Mouse (Mus musculus): ENCODE data around the gene Sec11a. TPM values are rescaled to one million over a fixed set of nuclear protein-coding genes. Genes with fewer than 3 reads are reported as not detected.
A peak's percentile ranks its signal among the peaks of the same experiment; 100 is the strongest.

The Sec11a gene
- total RNA-seq, 1 experiment = 171 TPM

- H3K9ac ChIP-seq (ENCODE audit: insufficient read depth, low read depth, low read length, poor library complexity, severe bottlenecking) = peak within 1 kb of the TSS; percentile 94
- peak; percentile 84 for DNase-seq (ENCODE audit: low read depth, low spot score)
- peak within 1 kb of the TSS; percentile 92 to 93 for H3K4me3 ChIP-seq (ENCODE audit: insufficient read depth in 1 of 2, low read depth in 1 of 2, low read length in 2 of 2, poor library complexity in 1 of 2, severe bottlenecking in 1 of 2)
- peaks cover 23% of the 10 kb centered on the region for H3K36me3 ChIP-seq (ENCODE audit: control insufficient read depth, insufficient read depth, low read length, poor library complexity, severe bottlenecking)
- no peaks in the 10 kb centered on the region for H3K9me3 ChIP-seq (ENCODE audit: control insufficient read depth, insufficient read depth, low read depth, low read length)
- in situ Hi-C loops (cut with MboI; ENCODE audit: low sequenced_read_pairs in 2 of 2, unreplicated experiment in 2 of 2) = no loop called here
- no peak for TF ChIP-seq ZNF384 (IDR thresholded peaks at IDR 0.05; ENCODE audit: low read depth, low read length)
- no peak for TF ChIP-seq ZC3H11A (IDR thresholded peaks at IDR 0.05; ENCODE audit: borderline replicate concordance, low read depth, low read length)
- peak; percentile 60; the same call in 1 of the 2 replicates for TF ChIP-seq HCFC1 (IDR thresholded peaks at IDR 0.05; ENCODE audit: borderline replicate concordance, insufficient read depth, low read length)
- TF ChIP-seq CHD2 (IDR thresholded peaks at IDR 0.05; ENCODE audit: low read depth, low read length) = peak; percentile 96
- no peak for TF ChIP-seq MAFK (IDR thresholded peaks at IDR 0.05; ENCODE audit: insufficient read depth, low read depth, low read length)
- no peaks in the 10 kb centered on the region for H3K4me1 ChIP-seq (ENCODE audit: control insufficient read depth in 2 of 2, insufficient read depth in 2 of 2, low read length in 2 of 2, poor library complexity in 1 of 2)
- peak within 1 kb of the TSS; percentile 55; the same call in 1 of the 2 replicates for H3K27ac ChIP-seq (ENCODE audit: insufficient read depth, low read depth, low read length, poor library complexity, severe bottlenecking)
Measured at GRCm38 (mm10) chr7:80900944-80901501, 46.6 kb downstream of the Sec11a start, which contains the start of gene Wdr73. Wdr73 (minus strand) TSS chr7:80901269.

GRCm38 (mm10) chr7:80897721-80898120 lies 49.9 kb downstream of the Sec11a start:
- no peak overlapping the region for H3K4me3 ChIP-seq (ENCODE audit: insufficient read depth in 1 of 2, low read depth in 1 of 2, low read length in 2 of 2, poor library complexity in 1 of 2, severe bottlenecking in 1 of 2)
- H3K4me1 ChIP-seq (ENCODE audit: control insufficient read depth in 2 of 2, insufficient read depth in 2 of 2, low read length in 2 of 2, poor library complexity in 1 of 2) = 0 out of 4 replicates have a peak, but pooled peaks cover 0 to 2% of the 10 kb centered on the region in 2 experiments
- no peaks in the 10 kb centered on the region for H3K9me3 ChIP-seq (ENCODE audit: control insufficient read depth, insufficient read depth, low read depth, low read length)
- TF ChIP-seq MAFK (IDR thresholded peaks at IDR 0.05; ENCODE audit: insufficient read depth, low read depth, low read length) (no peak), ZC3H11A (IDR thresholded peaks at IDR 0.05; ENCODE audit: borderline replicate concordance, low read depth, low read length) (no peak), HCFC1 (IDR thresholded peaks at IDR 0.05; ENCODE audit: borderline replicate concordance, insufficient read depth, low read length) (no peak), CHD2 (IDR thresholded peaks at IDR 0.05; ENCODE audit: low read depth, low read length) (no peak), ZNF384 (IDR thresholded peaks at IDR 0.05; ENCODE audit: low read depth, low read length) (no peak)
- DNase-seq (ENCODE audit: low read depth, low spot score) = no peak
- H3K9ac ChIP-seq (ENCODE audit: insufficient read depth, low read depth, low read length, poor library complexity, severe bottlenecking) = no peak overlapping the region
- H3K27ac ChIP-seq (ENCODE audit: insufficient read depth, low read depth, low read length, poor library complexity, severe bottlenecking) = no peak overlapping the region
- peaks cover 45% of the 10 kb centered on the region for H3K36me3 ChIP-seq (ENCODE audit: control insufficient read depth, insufficient read depth, low read length, poor library complexity, severe bottlenecking)
- in situ Hi-C loops (cut with MboI; ENCODE audit: low sequenced_read_pairs in 2 of 2, unreplicated experiment in 2 of 2) = no loop called here

- Histone ChIP-seq H3K9ac (ENCODE audit: insufficient read depth, low read depth, low read length, poor library complexity, severe bottlenecking) (no peak overlapping the region), H3K36me3 (ENCODE audit: control insufficient read depth, insufficient read depth, low read length, poor library complexity, severe bottlenecking) (peaks cover 50% of the 10 kb centered on the region)
- in situ Hi-C loops (cut with MboI; ENCODE audit: low sequenced_read_pairs in 2 of 2, unreplicated experiment in 2 of 2) = no loop called here
Measured at GRCm38 (mm10) chr7:80897134-80897533, 50.4 kb downstream of the Sec11a start.

GRCm38 (mm10) chr7:80894815-80895519 lies 52.6 kb downstream of the Sec11a start:
- Histone ChIP-seq H3K4me1 (ENCODE audit: control insufficient read depth in 2 of 2, insufficient read depth in 2 of 2, low read length in 2 of 2, poor library complexity in 1 of 2) (0 out of 4 replicates have a peak, but pooled peaks cover 0 to 2% of the 10 kb centered on the region in 2 experiments), H3K9me3 (ENCODE audit: control insufficient read depth, insufficient read depth, low read depth, low read length) (no peaks in the 10 kb centered on the region), H3K27ac (ENCODE audit: insufficient read depth, low read depth, low read length, poor library complexity, severe bottlenecking) (no peak overlapping the region), H3K9ac (ENCODE audit: insufficient read depth, low read depth, low read length, poor library complexity, severe bottlenecking) (no peak overlapping the region), H3K4me3 (ENCODE audit: insufficient read depth in 1 of 2, low read depth in 1 of 2, low read length in 2 of 2, poor library complexity in 1 of 2, severe bottlenecking in 1 of 2) (no peak overlapping the region), H3K36me3 (ENCODE audit: control insufficient read depth, insufficient read depth, low read length, poor library complexity, severe bottlenecking) (peaks cover 63% of the 10 kb centered on the region)
- in situ Hi-C loops (cut with MboI; ENCODE audit: low sequenced_read_pairs in 2 of 2, unreplicated experiment in 2 of 2) = no loop called here
- TF ChIP-seq CHD2 (IDR thresholded peaks at IDR 0.05; ENCODE audit: low read depth, low read length) (no peak), ZC3H11A (IDR thresholded peaks at IDR 0.05; ENCODE audit: borderline replicate concordance, low read depth, low read length) (no peak), ZNF384 (IDR thresholded peaks at IDR 0.05; ENCODE audit: low read depth, low read length) (no peak), MAFK (IDR thresholded peaks at IDR 0.05; ENCODE audit: insufficient read depth, low read depth, low read length) (no peak), HCFC1 (IDR thresholded peaks at IDR 0.05; ENCODE audit: borderline replicate concordance, insufficient read depth, low read length) (no peak)
- no peak for DNase-seq (ENCODE audit: low read depth, low spot score)

More at GRCm38 (mm10) chr7:80897134-80897533, 50.4 kb downstream of the Sec11a start:
- Histone ChIP-seq H3K27ac (ENCODE audit: insufficient read depth, low read depth, low read length, poor library complexity, severe bottlenecking) (no peak overlapping the region), H3K9me3 (ENCODE audit: control insufficient read depth, insufficient read depth, low read depth, low read length) (no peaks in the 10 kb centered on the region), H3K4me3 (ENCODE audit: insufficient read depth in 1 of 2, low read depth in 1 of 2, low read length in 2 of 2, poor library complexity in 1 of 2, severe bottlenecking in 1 of 2) (no peak overlapping the region), H3K4me1 (ENCODE audit: control insufficient read depth in 2 of 2, insufficient read depth in 2 of 2, low read length in 2 of 2, poor library complexity in 1 of 2) (0 out of 4 replicates have a peak, but pooled peaks cover 0 to 2% of the 10 kb centered on the region in 2 experiments)
- no peak for DNase-seq (ENCODE audit: low read depth, low spot score)
- no peak for TF ChIP-seq MAFK (IDR thresholded peaks at IDR 0.05; ENCODE audit: insufficient read depth, low read depth, low read length)
- TF ChIP-seq ZNF384 (IDR thresholded peaks at IDR 0.05; ENCODE audit: low read depth, low read length) = no peak
- TF ChIP-seq ZC3H11A (IDR thresholded peaks at IDR 0.05; ENCODE audit: borderline replicate concordance, low read depth, low read length) = no peak
- no peak for TF ChIP-seq CHD2 (IDR thresholded peaks at IDR 0.05; ENCODE audit: low read depth, low read length)
- no peak for TF ChIP-seq HCFC1 (IDR thresholded peaks at IDR 0.05; ENCODE audit: borderline replicate concordance, insufficient read depth, low read length)
